Mouse (Mus musculus): ENCODE results near the gene Zkscan14. TPM values are rescaled to one million over a fixed set of nuclear protein-coding genes. Genes with fewer than 3 reads are reported as not detected.

Gene Zkscan14
- 38.8 TPM for total RNA-seq (2023)

GRCm38 (mm10) chr5:145201321-145201991 is at the start of gene Zkscan14:
Gene Zkscan14 (minus strand): TSS chr5:145201868.

GRCm38 (mm10) chr5:145231367-145231871 is 29.8 kb upstream of the Zkscan14 start, which contains the start of gene Zfp655:
Gene Zfp655 (plus strand): TSS chr5:145231715.

GRCm38 (mm10) chr5:145203936-145204691 is 2.4 kb upstream of the Zkscan14 start, which contains the start of gene Zkscan5:
Gene Zkscan5 (plus strand): TSS chr5:145204562.

GRCm38 (mm10) chr5:145191962-145192361 is 9.7 kb downstream of the Zkscan14 start, which contains the start of gene Atp5j2:
Gene Atp5j2 (minus strand): TSS chr5:145192062.

GRCm38 (mm10) chr5:145166536-145167305 is 34.9 kb downstream of the Zkscan14 start, which contains the start of the genes Ptcd1 and Cpsf4:
Gene Ptcd1 (minus strand): TSS chr5:145167108.
Gene Cpsf4 (plus strand): TSS chr5:145167213.

Other genes starting within 250 kb of the Zkscan14 start
- 68.8 TPM for gene Smurf1, start 236.0 kb downstream of the Zkscan14 start, total RNA-seq (2023)
- gene Gm4871, start 169.1 kb downstream of the Zkscan14 start, total RNA-seq (2023), result not detected
- gene 1700018F24Rik, start 158.9 kb downstream of the Zkscan14 start, total RNA-seq (2023), result not detected
- gene Arpc1a, start 118.0 kb downstream of the Zkscan14 start, total RNA-seq (2023), result 87.5 TPM
- gene Kpna7, start 117.8 kb downstream of the Zkscan14 start, total RNA-seq (2023), result not detected
- 399 TPM for gene Arpc1b, start 87.7 kb downstream of the Zkscan14 start, total RNA-seq (2023)
- 46.4 TPM for gene Pdap1, start 61.6 kb downstream of the Zkscan14 start, total RNA-seq (2023)
- gene Bud31, start 61.5 kb downstream of the Zkscan14 start, total RNA-seq (2023), result 223 TPM
- 22.8 TPM for gene Ptcd1, start 34.8 kb downstream of the Zkscan14 start, total RNA-seq (2023)
- 38.1 TPM for gene Cpsf4, start 34.7 kb downstream of the Zkscan14 start, total RNA-seq (2023)
- gene Atp5j2, start 9.8 kb downstream of the Zkscan14 start, total RNA-seq (2023), result 152 TPM
- gene Zkscan5, start 2.7 kb upstream of the Zkscan14 start, total RNA-seq (2023), result 7.7 TPM
- 74.7 TPM for gene Zfp655, start 29.8 kb upstream of the Zkscan14 start, total RNA-seq (2023)
- 36.0 TPM for gene Zscan25, start 78.6 kb upstream of the Zkscan14 start, total RNA-seq (2023)
- not detected for gene Cyp3a57, start 143.4 kb upstream of the Zkscan14 start, total RNA-seq (2023)

Data from CD8-positive naive resting alpha-beta T cell, adult 57 days (primary cell).